Mouse (Mus musculus) testis, postnatal 14 days (tissue): ENCODE measurements at regions not wholly inside any gene's neighbourhood (a gene's known extent, or its start where the extent isn't known, plus 50 kb on each side); places are given as distances from the start of the nearest gene placed in this dataset.

Experiments used
- DNase-seq: peaks from one replicate; pipeline ENCODE4 v3.0.0; 2021; ENCODE audit warnings: low spot score

GRCm38 (mm10) chr15:87229951-87230350, 314.1 kb upstream of the Fam19a5 start:
- no peak for DNase-seq

DNA sequence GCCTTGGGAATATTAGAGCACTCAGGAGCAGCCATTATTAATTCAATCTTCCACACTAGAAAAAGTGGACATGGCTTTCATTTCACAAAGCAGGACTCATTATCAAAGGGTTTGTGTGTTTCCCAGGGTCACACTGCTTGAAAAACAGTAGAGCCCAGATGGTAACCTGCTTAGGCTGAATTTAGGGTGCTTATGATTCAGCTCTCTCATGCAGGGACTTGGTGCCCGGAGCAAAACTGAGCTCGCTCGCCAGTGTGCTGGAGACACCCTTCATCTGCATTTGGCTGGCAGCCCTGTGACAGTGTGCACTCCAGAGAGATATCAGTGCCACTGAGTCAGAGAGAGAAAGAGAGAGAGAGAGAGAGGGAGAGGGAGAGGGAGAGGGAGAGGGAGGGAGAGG, 308.0 kb upstream of the Fam19a5 start:
- no peak for DNase-seq

- DNase-seq = no peak
Measured at GRCm38 (mm10) chr15:87239057-87239456, 305.0 kb upstream of the Fam19a5 start.

DNA sequence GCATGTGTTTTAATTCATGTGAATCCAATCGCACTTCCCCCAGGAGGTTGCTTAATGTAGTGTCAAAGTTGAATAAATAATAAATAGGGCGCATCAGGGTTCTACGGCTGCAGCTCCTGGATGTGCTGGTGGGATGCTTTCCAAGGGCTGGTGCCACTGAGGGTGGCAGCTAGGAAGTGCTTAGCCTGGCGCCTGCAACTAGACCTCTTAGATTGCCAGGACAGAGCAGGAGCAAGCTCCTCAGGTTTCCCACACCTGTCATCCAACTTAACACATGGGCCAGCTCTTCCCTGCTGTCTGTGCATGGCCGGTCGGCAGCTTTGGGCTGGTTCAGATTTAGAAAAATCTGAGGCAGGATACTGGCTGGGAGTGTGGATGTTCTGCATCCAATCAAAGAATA, 282.6 kb upstream of the Fam19a5 start:
- DNase-seq = no peak

DNA sequence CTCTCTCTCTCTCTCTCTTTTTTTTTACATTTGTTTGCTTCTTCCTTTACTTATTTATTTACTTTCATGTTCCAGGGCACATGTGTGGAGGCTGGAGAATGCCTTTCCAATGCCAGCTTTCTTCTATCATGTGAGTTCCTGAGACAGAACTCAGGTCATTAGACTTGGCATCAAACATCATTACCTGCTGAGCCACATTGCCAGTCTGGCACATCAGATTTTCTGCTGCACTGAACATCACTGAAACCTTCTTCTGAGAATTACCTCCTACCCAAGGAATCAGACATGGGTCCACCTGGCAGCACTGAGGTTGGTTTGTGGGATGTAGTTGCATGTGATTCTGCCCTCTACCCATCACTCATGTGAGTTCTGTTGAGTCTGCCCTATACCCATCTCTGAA, 279.2 kb upstream of the Fam19a5 start:
- DNase-seq = no peak

DNA sequence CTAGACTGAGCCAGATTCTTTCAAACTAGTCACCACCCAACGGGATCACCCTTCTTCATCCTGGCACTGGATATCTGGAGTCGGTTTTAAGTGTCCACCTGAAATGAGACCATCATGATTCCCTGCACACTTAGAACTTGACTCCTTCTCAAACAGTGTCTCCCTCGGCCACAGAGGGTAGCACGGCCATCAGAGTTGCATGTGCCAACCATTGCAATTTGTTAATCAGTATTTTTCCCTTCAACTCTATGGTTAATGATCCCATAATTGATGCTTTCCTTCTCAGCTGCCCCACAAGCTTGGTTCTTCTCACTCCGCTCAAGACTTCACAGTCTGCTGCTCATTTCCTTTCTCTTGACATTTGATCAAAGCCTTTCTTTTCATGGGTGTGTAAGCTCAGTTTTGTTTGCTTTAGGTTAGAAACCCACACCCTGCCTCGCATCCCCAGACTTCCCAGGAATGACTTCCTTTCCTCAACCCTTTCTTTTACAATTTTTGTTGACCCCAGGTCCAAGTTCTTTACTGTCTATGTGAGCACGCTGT, 253.0 kb upstream of the Fam19a5 start:
- DNase-seq = no peak

GRCm38 (mm10) chr15:87319896-87320295, 224.2 kb upstream of the Fam19a5 start:
- DNase-seq = no peak

DNA sequence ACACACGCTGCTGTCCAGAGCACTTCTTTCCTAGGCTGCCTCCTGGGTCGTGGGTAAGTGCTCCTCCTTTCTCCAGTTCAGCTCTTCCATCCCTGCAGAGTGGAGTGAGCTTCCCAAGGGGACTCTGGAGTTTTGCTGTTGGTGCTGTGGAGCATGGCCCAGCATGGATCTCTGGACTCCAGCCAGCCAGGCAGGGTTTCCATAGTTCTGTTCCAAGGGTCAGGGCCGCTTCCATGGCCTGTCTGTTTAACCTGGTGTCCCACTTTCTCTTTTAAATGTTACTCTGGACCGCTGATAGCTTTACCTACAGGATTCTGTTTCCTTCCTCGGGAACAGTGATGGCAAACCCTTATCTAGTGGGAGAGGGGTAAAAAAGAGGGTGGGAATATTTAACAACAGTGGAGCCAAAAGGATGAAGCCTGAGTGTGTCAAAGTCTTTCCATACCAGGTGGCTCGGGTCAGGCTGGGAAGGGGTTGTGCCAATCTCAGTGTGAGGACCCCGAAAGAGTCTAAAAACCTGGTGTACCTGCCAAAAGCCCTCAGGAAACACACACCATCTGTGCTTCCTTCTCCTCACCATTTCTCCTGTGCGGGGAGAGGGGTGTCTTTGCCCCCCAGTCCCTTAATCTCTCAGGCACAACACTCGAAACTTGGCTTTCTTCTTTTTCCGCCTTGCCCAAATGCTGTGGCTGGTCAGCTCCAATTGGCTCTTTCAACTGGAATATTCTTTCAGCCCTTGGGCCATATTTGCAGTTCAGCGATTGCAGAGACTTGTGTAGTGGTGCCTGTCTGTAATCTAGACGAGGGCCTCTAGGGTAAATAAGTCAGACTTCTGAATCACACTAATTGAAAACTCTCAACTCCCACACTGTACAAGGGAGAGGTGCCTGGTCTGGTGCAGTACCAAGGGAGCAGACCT, 222.8 kb upstream of the Fam19a5 start:
- no peak for DNase-seq

DNA sequence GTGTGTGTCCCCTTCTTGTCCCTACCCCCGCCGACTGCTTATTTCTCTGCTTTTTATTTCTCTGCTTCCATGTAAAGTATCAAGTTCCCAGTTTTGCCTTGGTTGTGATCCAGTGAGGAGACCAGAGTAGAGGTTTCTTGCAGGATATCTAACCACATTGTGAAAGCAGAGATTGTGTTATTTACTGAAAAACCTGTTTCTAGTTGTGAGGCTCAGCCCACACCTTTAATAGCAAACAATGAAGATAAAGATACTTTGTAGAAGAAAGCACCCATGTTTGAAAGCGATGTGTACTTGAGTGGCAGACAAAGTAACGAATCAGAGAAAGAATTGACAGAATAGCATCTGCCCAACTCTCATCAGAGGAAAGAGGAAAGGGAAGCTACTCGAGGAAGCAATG, 218.7 kb upstream of the Fam19a5 start:
- peak; percentile 9 for DNase-seq

DNA sequence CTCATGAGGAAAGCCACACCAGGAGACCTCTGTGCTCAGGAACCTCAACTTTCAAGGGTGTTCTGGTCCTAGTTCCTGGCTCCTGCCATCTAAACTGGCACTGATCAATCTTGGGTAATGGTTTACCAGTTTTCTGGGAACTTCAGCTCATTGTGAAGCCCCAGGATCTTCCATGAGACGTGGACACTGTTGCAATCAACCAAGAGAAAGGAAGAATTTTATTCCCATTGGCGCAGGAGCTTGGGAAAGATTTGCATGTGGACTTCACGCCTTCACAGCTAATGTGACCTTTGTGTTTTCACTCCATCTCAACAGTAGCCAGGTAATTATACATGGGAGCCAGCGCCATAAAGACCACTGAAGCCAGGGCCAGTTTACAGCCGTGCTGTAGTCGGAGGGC, 217.8 kb upstream of the Fam19a5 start:
- DNase-seq = no peak

GRCm38 (mm10) chr15:87332441-87332840, 211.7 kb upstream of the Fam19a5 start:
- no peak for DNase-seq

DNA sequence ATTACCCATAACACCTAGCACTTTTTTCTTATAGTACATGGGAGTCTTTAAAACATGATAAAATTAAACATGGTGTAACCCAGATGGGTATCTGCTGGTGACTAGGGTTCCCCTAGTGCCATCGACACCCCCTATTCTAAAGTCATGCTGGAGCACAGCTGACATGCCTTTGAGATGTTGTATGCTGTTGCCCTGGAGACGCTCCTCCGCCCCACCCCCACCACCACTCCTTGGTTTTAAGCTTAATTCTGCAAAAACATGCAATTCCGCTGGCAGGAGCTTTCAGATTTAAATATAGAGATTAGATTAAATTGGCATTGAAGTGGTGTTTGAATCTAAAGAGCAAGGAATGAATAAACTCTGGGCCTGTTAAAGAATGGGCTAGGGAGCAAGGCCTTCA, 210.6 kb upstream of the Fam19a5 start:
- no peak for DNase-seq

DNA sequence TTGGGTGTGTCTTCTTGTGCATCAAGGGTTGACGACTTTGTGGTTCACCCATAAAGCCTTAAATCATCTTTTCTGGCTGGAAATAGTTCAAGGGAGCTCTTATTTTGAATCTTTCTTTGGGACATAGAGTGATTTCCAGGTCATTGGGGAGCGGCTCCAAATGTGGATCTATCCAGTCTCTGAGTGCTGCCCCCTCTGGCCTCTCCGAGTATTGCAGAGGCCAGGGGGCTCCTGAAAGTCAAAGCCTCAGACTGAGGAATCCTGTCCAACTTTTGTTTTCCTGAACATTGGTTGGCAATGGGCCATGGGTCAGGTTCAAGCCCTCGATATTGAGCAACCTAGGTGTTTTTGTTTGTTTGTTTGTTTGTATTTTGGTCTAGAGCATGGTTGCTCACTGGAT, 209.7 kb upstream of the Fam19a5 start:
- DNase-seq = peak; percentile 22

DNA sequence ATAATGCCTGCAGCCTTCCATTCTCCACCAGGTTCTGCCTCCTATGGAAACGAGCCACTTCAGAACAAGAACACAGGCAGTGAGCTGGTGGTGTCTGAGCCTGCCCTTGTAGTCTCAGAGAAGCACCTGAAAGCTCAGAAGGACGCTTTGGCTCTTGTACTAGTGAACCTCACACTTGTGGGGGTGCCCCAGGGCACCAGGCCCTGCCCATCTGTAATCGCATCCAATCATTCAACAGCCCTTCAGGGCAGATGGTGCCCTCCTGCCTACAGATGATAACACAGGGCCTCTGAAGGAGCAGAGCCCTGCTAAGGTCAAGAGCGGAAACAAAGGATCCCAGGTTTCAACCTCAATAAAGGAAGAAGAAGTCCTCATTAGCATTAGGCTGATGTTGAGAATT, 208.8 kb upstream of the Fam19a5 start:
- DNase-seq = no peak

GRCm38 (mm10) chr15:87335737-87336136, 208.4 kb upstream of the Fam19a5 start:
- no peak for DNase-seq

DNA sequence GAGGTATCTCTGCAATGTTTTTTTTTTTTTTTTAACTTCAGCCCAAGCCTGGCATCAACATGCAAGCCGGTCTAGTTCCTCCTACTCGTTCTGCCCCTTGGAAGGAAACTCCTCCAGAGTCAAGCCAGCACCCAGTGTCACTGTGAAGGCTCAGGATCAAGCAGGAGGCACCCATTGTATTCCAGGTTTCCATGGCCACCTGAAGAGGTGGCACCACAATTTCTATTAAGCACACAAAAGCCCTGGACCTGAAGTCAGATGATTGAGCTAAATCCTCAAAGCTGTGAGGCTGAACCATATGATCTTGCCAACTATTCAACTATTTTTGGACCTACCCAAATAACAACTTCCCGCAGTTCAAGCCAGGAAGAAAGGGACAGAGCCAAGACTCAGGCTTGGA, 204.2 kb upstream of the Fam19a5 start:
- no peak for DNase-seq

- DNase-seq = no peak
Measured at GRCm38 (mm10) chr15:87342656-87343055, 201.4 kb upstream of the Fam19a5 start.

DNA sequence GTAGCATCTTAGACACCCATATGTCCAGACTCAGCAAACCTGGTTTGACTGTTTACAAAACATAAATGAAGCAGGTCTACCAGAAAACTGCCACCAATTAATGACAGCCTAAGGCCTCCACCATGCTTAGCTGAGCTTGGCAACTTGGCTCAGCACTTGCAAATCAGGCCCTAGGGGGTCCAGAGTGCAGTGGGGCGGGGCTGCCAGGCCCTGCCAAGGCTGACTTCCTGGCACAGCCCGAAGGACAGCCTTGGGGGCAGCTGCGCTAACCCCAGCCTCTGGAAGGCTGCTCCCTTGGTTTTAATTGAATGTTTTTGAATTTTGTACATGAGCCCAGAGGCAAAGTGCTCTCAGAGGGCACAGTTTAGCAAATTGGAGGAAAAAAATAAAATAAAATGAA, 198.3 kb upstream of the Fam19a5 start:
- DNase-seq = no peak

DNA sequence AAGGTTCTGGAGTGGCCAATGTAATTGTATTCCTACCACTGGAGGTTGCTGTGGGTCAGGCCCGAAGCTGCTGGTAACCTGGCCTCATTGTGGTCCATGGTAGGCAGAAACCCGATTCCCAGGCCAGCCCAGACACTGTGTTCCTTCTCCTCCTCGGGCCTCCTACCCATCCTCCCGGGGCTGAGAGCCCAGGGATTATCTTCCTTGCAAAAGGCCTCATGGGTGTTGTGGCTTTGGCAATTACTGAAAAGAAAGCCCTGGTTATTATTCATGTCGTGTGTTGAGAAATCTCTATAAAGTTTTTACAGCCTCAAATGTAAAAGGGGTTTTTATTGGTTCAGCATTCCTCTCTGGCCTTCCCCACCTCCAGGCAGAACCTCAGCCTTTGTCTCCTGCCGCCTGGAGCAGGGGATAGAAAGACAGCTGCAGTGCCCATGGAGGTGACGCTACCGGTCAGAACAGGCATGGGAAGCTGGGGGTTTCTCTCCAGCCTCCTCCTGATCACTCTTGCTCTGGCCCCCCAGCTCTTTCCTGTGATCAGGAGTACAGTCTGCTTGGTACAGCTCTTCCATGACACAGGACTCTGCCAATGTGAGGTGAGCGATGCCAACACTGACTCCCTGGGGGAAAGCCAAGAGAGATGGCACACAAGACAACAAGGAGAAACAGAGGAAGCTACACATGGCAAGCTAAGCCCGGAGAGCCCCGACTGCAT, 194.4 kb upstream of the Fam19a5 start:
- no peak for DNase-seq

- DNase-seq = no peak
Measured at GRCm38 (mm10) chr15:87352812-87353211, 191.3 kb upstream of the Fam19a5 start.

DNA sequence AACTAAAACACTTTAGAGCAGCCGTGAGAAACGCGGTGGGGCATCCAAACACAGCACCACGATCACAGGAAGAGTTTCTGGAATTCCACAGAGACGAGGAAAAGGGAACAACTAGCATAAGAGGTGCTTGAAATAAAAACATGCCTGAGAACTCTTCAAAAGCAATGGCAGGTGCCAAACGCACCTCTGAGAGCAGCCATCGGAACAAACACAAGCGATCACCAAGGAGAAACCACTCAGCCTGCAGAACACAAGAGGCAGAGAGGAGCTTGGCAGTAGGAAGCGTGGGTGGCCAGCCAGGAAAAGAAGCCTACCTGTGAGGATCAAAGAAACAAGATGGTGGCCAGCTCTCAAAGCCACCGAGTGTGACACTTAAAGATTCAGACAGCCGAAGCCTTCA, 190.2 kb upstream of the Fam19a5 start:
- no peak for DNase-seq

- DNase-seq = no peak
Measured at GRCm38 (mm10) chr15:87360457-87360856, 183.6 kb upstream of the Fam19a5 start.

GRCm38 (mm10) chr15:87365712-87366361, 178.3 kb upstream of the Fam19a5 start:
- DNase-seq = no peak
